Mouse (Mus musculus): ENCODE data around the gene Ascl2. TPM values are rescaled to one million over a fixed set of nuclear protein-coding genes. Genes with fewer than 3 reads are reported as not detected.

Gene Ascl2
- polyA plus RNA-seq, 1 experiment from 2014 or later: 0.40 TPM

DNA sequence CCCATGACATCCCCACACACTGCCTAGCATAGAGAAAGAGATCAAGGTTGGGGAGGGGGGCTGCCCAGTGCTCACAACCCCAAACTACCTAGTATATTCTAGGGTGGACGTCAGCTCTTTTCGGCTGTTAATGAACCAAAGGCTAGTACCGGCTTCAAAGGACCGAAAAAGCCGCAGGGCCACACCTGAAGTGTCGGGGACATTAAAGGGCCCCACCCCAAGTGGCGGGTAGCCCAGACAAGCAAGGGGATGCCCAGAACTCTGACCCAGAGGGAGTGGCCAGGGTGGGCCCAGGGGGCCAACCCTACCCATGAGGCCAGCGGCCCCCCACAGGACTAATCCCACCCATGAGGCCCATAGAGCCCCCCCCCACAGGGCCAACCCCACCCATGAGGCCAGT is 41.8 kb downstream of the Ascl2 start:
- H3K9me3 ChIP-seq: no peaks in the 10 kb centered on the region
- no peak overlapping the region for H3K27ac ChIP-seq
- no peaks in the 10 kb centered on the region for H3K36me3 ChIP-seq (replicated peaks)
- 84% methylated on average over 8 of the region's 8 CpGs for WGBS
- no peak for DNase-seq (ENCODE audit: extremely low spot score, low spot score)
- no peaks in the 10 kb centered on the region for H3K27me3 ChIP-seq (ENCODE audit: poor library complexity, severe bottlenecking)
- no peak overlapping the region for H3K4me3 ChIP-seq
- H3K4me1 ChIP-seq: no peaks in the 10 kb centered on the region

DNA sequence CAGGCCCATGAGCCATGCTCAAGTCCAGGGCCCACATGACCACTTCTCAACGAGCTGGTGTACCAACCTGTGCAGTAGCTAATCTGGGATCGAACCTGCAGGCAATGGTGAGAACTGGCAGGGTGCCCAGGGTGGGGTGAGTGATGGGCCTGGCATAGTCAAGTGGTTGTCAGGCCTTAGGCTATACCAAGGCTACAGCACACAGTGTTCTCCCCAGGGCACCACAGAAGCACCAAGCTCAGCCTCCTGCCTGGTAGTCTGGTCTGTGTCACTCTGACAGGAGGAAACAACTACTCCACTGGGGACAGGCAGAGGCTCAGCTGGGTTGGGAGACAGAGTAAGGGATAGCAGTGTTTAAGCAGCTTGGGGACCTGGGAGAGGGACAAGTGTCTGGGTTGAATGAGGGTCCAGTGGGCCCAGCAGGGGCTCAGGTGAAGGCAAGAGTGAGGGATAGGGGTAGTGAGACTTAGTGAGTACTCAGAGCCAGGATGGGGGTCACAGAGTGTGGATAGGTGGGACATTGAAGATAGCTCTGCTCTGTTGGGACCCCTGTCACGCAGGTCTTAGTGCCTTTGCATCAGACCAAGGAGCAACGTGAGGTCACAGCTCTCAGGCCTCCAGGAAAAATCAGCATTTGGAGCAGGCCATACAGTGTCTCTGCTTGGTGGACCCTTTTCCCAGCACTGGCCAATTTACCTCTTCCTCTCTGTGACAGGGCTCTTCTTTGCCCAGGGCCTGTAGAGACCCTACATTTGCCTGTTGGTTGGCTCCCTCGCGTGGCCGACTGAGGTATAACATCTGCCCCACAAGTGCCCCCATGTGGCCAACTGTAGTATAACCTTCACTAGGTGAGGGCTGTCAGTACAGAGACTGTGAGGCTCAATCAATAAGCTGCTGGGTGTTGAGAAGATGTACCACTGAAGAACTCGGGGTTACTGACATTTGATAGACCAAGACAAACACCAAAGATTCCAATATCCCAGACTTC is 50.1 kb downstream of the Ascl2 start:
- peak; percentile 85 for DNase-seq (ENCODE audit: extremely low spot score, low spot score)
- no peaks in the 10 kb centered on the region for H3K36me3 ChIP-seq (replicated peaks)
- 27% methylated on average over 8 of the region's 8 CpGs for WGBS
- H3K27ac ChIP-seq: no peak overlapping the region
- peaks cover 5% of the 10 kb centered on the region for H3K4me1 ChIP-seq
- peaks cover 25% of the 10 kb centered on the region for H3K27me3 ChIP-seq (ENCODE audit: poor library complexity, severe bottlenecking)
- H3K9me3 ChIP-seq: no peaks in the 10 kb centered on the region
- no peak overlapping the region for H3K4me3 ChIP-seq

DNA sequence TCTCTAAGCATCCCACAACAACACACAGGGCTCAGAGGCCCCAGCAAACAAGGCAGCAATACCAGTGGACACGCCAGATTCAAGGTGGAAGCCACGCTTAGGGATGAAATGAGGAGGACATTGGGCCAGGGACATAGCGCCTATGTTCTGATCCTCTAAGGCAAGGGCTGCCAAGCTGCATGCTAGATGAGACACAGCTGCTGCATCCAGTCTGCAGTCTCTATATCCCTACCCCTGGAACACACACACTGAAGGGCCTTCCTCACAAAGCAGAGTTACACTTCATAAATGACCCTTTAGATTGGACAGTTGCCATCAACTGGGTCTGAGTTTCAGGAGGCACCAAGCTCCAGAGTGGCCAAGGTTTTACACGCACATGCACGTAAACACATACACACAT is 51.4 kb downstream of the Ascl2 start:
- Histone ChIP-seq H3K4me1 (peaks cover 5% of the 10 kb centered on the region), H3K9me3 (no peaks in the 10 kb centered on the region), H3K27me3 (ENCODE audit: poor library complexity, severe bottlenecking) (peaks cover 25% of the 10 kb centered on the region), H3K36me3 (replicated peaks) (no peaks in the 10 kb centered on the region), H3K27ac (no peak overlapping the region), H3K4me3 (no peak overlapping the region)
- WGBS: 85% methylated on average over 5 of the region's 5 CpGs
- DNase-seq (ENCODE audit: extremely low spot score, low spot score): no peak

Other genes starting within 250 kb of the Ascl2 start
- not detected in 2 replicates for gene Ins2, start 225.9 kb downstream of the Ascl2 start, polyA plus RNA-seq (2016; fragmentation: Nextera tagmentation; extraction: Ambion mirVana)
- 10.9 and 11.9 TPM in 2 replicates for gene Th, start 38.1 kb downstream of the Ascl2 start, polyA plus RNA-seq (2016; fragmentation: Nextera tagmentation; extraction: Ambion mirVana)
- 6.0 and 6.8 TPM in 2 replicates for gene Tspan32, start 35.8 kb upstream of the Ascl2 start, polyA plus RNA-seq (2016; fragmentation: Nextera tagmentation; extraction: Ambion mirVana)
- 225 and 250 TPM in 2 replicates for gene Cd81, start 83.5 kb upstream of the Ascl2 start, polyA plus RNA-seq (2016; fragmentation: Nextera tagmentation; extraction: Ambion mirVana)
- 131 and 132 TPM in 2 replicates for gene Tssc4, start 100.0 kb upstream of the Ascl2 start, polyA plus RNA-seq (2016; fragmentation: Nextera tagmentation; extraction: Ambion mirVana)
- 0.36 and 0.90 TPM in 2 replicates for gene Trpm5, start 125.4 kb upstream of the Ascl2 start, polyA plus RNA-seq (2016; fragmentation: Nextera tagmentation; extraction: Ambion mirVana)
- 0.92 and 1.3 TPM in 2 replicates for gene Kcnq1, start 137.1 kb upstream of the Ascl2 start, polyA plus RNA-seq (2016; fragmentation: Nextera tagmentation; extraction: Ambion mirVana)

Measured in forebrain, embryonic 10.5 days (tissue).